Mouse (Mus musculus) heart, adult 2 months (tissue): Measurements from ENCODE around the gene Ccna2. TPM values are rescaled to one million over a fixed set of nuclear protein-coding genes. Genes with fewer than 3 reads are reported as not detected.

Experiments
- DNase-seq, 2 experiments: peaks; one replicate each; pipeline ENCODE4 v3.0.0; 2021
- H3K27ac ChIP-seq: fragments of 200-600 bp; 2 replicates; pipeline ENCODE4 v1.8.1; 2022
- H3K27me3 ChIP-seq: fragments of 200-500 bp; 2 replicates; pipeline ENCODE4 v1.6.1; 2012; ENCODE audit warnings: mild to moderate bottlenecking, low read length, inconsistent platforms, mixed read lengths; ENCODE audit not compliant: control insufficient read depth, insufficient read depth
- H3K36me3 ChIP-seq: fragments of 200-500 bp; 2 replicates; pipeline ENCODE4 v1.6.1; 2012; ENCODE audit warnings: low read length, inconsistent platforms; ENCODE audit not compliant: control insufficient read depth, insufficient read depth
- H3K4me1 ChIP-seq: fragments of 200-500 bp; 2 replicates; pipeline ENCODE4 v1.6.1; 2011; ENCODE audit warnings: low read length; ENCODE audit not compliant: control insufficient read depth, insufficient read depth
- H3K4me3 ChIP-seq: fragments of 200-600 bp; 2 replicates; pipeline ENCODE4 v1.8.1; 2022
- H3K79me2 ChIP-seq: fragments of 200-500 bp; replicated peaks from 2 replicates; pipeline ENCODE4 v1.6.1; 2012; ENCODE audit warnings: mild to moderate bottlenecking, inconsistent platforms, low read length, moderate library complexity, mixed read lengths; ENCODE audit not compliant: control insufficient read depth, insufficient read depth
- H3K9ac ChIP-seq: fragments of 200-500 bp; 2 replicates; pipeline ENCODE4 v1.6.1; 2012; ENCODE audit warnings: low read depth, mild to moderate bottlenecking, control low read depth, inconsistent platforms, low read length, mixed read lengths
- CTCF ChIP-seq: fragments of 200-600 bp; IDR thresholded peaks from 2 replicates; pipeline ENCODE4 v1.8.1; 2022; ENCODE audit warnings: antibody characterized with exemption, mild to moderate bottlenecking, moderate library complexity
- EP300 ChIP-seq: fragments of 200-500 bp; IDR thresholded peaks from 2 replicates; pipeline ENCODE4 v1.6.1; 2011; ENCODE audit warnings: low read depth, low read length, control low read depth; ENCODE audit not compliant: insufficient read depth
- POLR2A ChIP-seq: fragments of 200-500 bp; IDR thresholded peaks from 2 replicates; pipeline ENCODE4 v1.6.1; 2011; ENCODE audit warnings: mild to moderate bottlenecking, low read depth, low read length, control low read depth; ENCODE audit not compliant: insufficient read depth
- WGBS: fragments of 180-500 bp; shearing (Covaris S2); methylation state at CpG from one replicate; pipeline ENCODE4 v1.1.7; 2018; 5-methylcytosine and 5-hydroxymethylcytosine counted together
- intact Hi-C: fragments of 180-260 bp; cut with DNase I; formaldehyde crosslinking; loops from one replicate; pipeline ENCODE4 v1.15.1; 2025
- polyA plus RNA-seq: library from polyadenylated mRNA; depleted of rRNA; stranded (reverse); fragments of >200 nt; gene quantifications from 2 replicates; pipeline ENCODE4 v1.2.3, GENCODE M21; 2012
- total RNA-seq, 2 experiments: library from RNA; stranded (reverse); gene quantifications; 2 replicates each; pipeline ENCODE4 v1.2.3; 2021

Ccna2 gene
- total and polyA plus RNA-seq, 3 experiments = 0.63 to 0.74 (median 0.66) TPM

GRCm38 (mm10) chr3:36559606-36560005, 12.3 kb downstream of the Ccna2 start:
- H3K79me2 ChIP-seq = no peaks in the 10 kb centered on the region
- no peak overlapping the region for H3K4me3 ChIP-seq
- no peak overlapping the region for H3K9ac ChIP-seq
- H3K4me1 ChIP-seq = no peaks in the 10 kb centered on the region
- intact Hi-C loops = no loop called here
- H3K27ac ChIP-seq = no peak overlapping the region
- H3K27me3 ChIP-seq = no peaks in the 10 kb centered on the region
- peaks cover 2% of the 10 kb centered on the region; the same call in 1 of the 2 replicates for H3K36me3 ChIP-seq
- no peak for TF ChIP-seq EP300
- TF ChIP-seq POLR2A = no peak
- TF ChIP-seq CTCF = no peak
- 83% methylated on average over 4 of the region's 4 CpGs for WGBS
- DNase-seq = no peak

GRCm38 (mm10) chr3:36557601-36558000, 14.3 kb downstream of the Ccna2 start:
- WGBS = 89% methylated on average over 1 of the region's 1 CpGs
- H3K4me3 ChIP-seq = no peak overlapping the region
- H3K27me3 ChIP-seq = no peaks in the 10 kb centered on the region
- DNase-seq = no peak
- H3K36me3 ChIP-seq = peaks cover 2% of the 10 kb centered on the region; the same call in 1 of the 2 replicates
- no peak overlapping the region for H3K9ac ChIP-seq
- TF ChIP-seq CTCF = no peak
- TF ChIP-seq EP300 = no peak
- no peak for TF ChIP-seq POLR2A
- H3K79me2 ChIP-seq = no peaks in the 10 kb centered on the region
- intact Hi-C loops = no loop called here
- no peaks in the 10 kb centered on the region; the same call in 1 of the 2 replicates for H3K4me1 ChIP-seq
- H3K27ac ChIP-seq = no peak overlapping the region

GRCm38 (mm10) chr3:36552406-36553047, 19.4 kb downstream of the Ccna2 start, which contains the start of gene Exosc9:
Exosc9 (plus strand) TSS chr3:36552606.
- Histone ChIP-seq H3K79me2 (no peaks in the 10 kb centered on the region), H3K4me1 (peaks cover 3% of the 10 kb centered on the region), H3K27ac (peak within 1 kb of the TSS; percentile 44), H3K9ac (peak within 1 kb of the TSS; percentile 73), H3K4me3 (peak within 1 kb of the TSS; percentile 71), H3K36me3 (peaks cover 2% of the 10 kb centered on the region; the same call in 1 of the 2 replicates), H3K27me3 (no peaks in the 10 kb centered on the region)
- intact Hi-C loops = loop anchor here (1.0 to 5.0 kb wide), 2 partner anchors 20 to 75 kb away; partner anchors contain the start of genes 1810062G17Rik, Anxa5 and Ccna2
- under 1% methylated on average over 39 of the region's 39 CpGs for WGBS
- TF ChIP-seq CTCF (no peak), POLR2A (peak; percentile 58), EP300 (no peak)
- DNase-seq = peak; percentile 94 to 98

GRCm38 (mm10) chr3:36551851-36552384, 20.0 kb downstream of the Ccna2 start:
- Histone ChIP-seq H3K79me2 (no peaks in the 10 kb centered on the region), H3K4me3 (peak overlapping the region; percentile 71), H3K27me3 (no peaks in the 10 kb centered on the region), H3K9ac (peak overlapping the region; percentile 59), H3K4me1 (peaks cover 3% of the 10 kb centered on the region), H3K36me3 (peaks cover 2% of the 10 kb centered on the region; the same call in 1 of the 2 replicates), H3K27ac (peak overlapping the region; percentile 44)
- no peak for TF ChIP-seq POLR2A
- no peak for TF ChIP-seq CTCF
- TF ChIP-seq EP300 = no peak
- intact Hi-C loops = loop anchor here (1.0 to 5.0 kb wide), 2 partner anchors 20 to 75 kb away; partner anchors contain the start of genes 1810062G17Rik, Anxa5 and Ccna2
- 11% methylated on average over 12 of the region's 12 CpGs for WGBS
- no peak for DNase-seq

- intact Hi-C loops = loop anchor here (5.0 kb wide), 1 partner anchor 74 kb away; the partner anchor contains the start of genes 1810062G17Rik and Anxa5
- TF ChIP-seq POLR2A = no peak
- TF ChIP-seq CTCF = no peak
- TF ChIP-seq EP300 = no peak
- peaks cover 3% of the 10 kb centered on the region for H3K4me1 ChIP-seq
- no peaks in the 10 kb centered on the region for H3K27me3 ChIP-seq
- no peak overlapping the region for H3K9ac ChIP-seq
- no peak overlapping the region; the same call in 1 of the 2 replicates for H3K27ac ChIP-seq
- peaks cover 2% of the 10 kb centered on the region; the same call in 1 of the 2 replicates for H3K36me3 ChIP-seq
- no peaks in the 10 kb centered on the region for H3K79me2 ChIP-seq
- 0 out of 2 replicates have a peak overlapping the region, but pooled peaks have one; percentile 71 for H3K4me3 ChIP-seq
- WGBS = 35% methylated on average over 9 of the region's 9 CpGs
- DNase-seq = peak; percentile 56 to 63
These were observed 20.6 kb downstream of the Ccna2 start for GRCm38 (mm10) chr3:36551343-36551742.

- Histone ChIP-seq H3K27ac (no peak overlapping the region), H3K4me1 (no peaks in the 10 kb centered on the region; the same call in 1 of the 2 replicates), H3K36me3 (no peaks in the 10 kb centered on the region), H3K9ac (no peak overlapping the region), H3K79me2 (no peaks in the 10 kb centered on the region), H3K27me3 (no peaks in the 10 kb centered on the region), H3K4me3 (no peak overlapping the region)
- TF ChIP-seq EP300 (no peak), CTCF (no peak), POLR2A (no peak)
- intact Hi-C loops = no loop called here
- 73% methylated on average over 3 of the region's 3 CpGs for WGBS
- DNase-seq = no peak
These were observed 27.0 kb downstream of the Ccna2 start for GRCm38 (mm10) chr3:36544961-36545360.
